Mouse (Mus musculus) neural tube, embryonic 14.5 days (tissue): ENCODE results near the gene Hfe. TPM values are rescaled to one million over a fixed set of nuclear protein-coding genes. Genes with fewer than 3 reads are reported as not detected.
A peak's percentile ranks its signal among the peaks of the same experiment; 100 is the strongest.
"Not testable (repeated sequence)": the region's sequence is repeated elsewhere in the genome, so short reads cannot be mapped to it uniquely, and the experiment has no call there.

Experiments
- ATAC-seq: fragments of 200-750 bp; cut with Nextera tagmentation; 2 replicates; pipeline ENCODE4 v1.8.0; 2017; ENCODE audit warnings: low read depth, mild to moderate bottlenecking, moderate TSS enrichment, moderate library complexity
- H3K27ac ChIP-seq: fragments of 300-500 bp; sonication (generic); 2 replicates; pipeline ENCODE4 v1.5.1; 2014; ENCODE audit warnings: low read depth, mild to moderate bottlenecking, control low read depth, low read length, moderate library complexity, mixed read lengths
- H3K27me3 ChIP-seq: fragments of 300-500 bp; sonication (generic); 2 replicates; pipeline ENCODE4 v1.6.1; 2014; ENCODE audit warnings: low read length; ENCODE audit not compliant: control insufficient read depth, insufficient read depth
- H3K36me3 ChIP-seq: fragments of 300-500 bp; sonication (generic); 2 replicates; pipeline ENCODE4 v1.6.1; 2014; ENCODE audit warnings: low read length, mixed read lengths; ENCODE audit not compliant: control insufficient read depth, insufficient read depth
- H3K4me1 ChIP-seq: fragments of 300-500 bp; sonication (generic); 2 replicates; pipeline ENCODE4 v1.6.1; 2014; ENCODE audit warnings: low read length; ENCODE audit not compliant: control insufficient read depth, insufficient read depth
- H3K4me2 ChIP-seq: fragments of 300-500 bp; sonication (generic); 2 replicates; pipeline ENCODE4 v1.6.1; 2014; ENCODE audit warnings: mild to moderate bottlenecking, low read depth, low read length, control low read depth
- H3K4me3 ChIP-seq: fragments of 300-500 bp; sonication (generic); 2 replicates; pipeline ENCODE4 v1.5.1; 2014; ENCODE audit warnings: low read depth, low read length, control low read depth, mixed read lengths
- H3K9ac ChIP-seq: fragments of 300-500 bp; sonication (generic); replicated peaks from 2 replicates; pipeline ENCODE4 v1.6.1; 2014; ENCODE audit warnings: low read depth, mild to moderate bottlenecking, control low read depth, low read length, mixed read lengths
- H3K9me3 ChIP-seq: fragments of 300-500 bp; sonication (generic); 2 replicates; pipeline ENCODE4 v1.6.1; 2016; ENCODE audit warnings: low read length; ENCODE audit not compliant: control insufficient read depth
- WGBS: fragments of 180-500 bp; shearing (Covaris S2); extraction: QIAGEN DNeasy Blood & Tissue Kit; methylation state at CpG from one replicate; pipeline ENCODE4 v1.1.7; 2014; 5-methylcytosine and 5-hydroxymethylcytosine counted together
- polyA plus RNA-seq: library from polyadenylated mRNA; unstranded; fragments of >200 nt; fragmentation: Nextera tagmentation; extraction: Ambion mirVana; gene quantifications from 2 replicates; pipeline ENCODE4 v1.2.1, GENCODE M21; 2014

Hfe gene
- polyA plus RNA-seq, 1 experiment from 2014 or later = 2.4 TPM

GRCm38 (mm10) chr13:23708041-23708440 is 2.6 kb downstream of the Hfe start:
- Histone ChIP-seq H3K36me3 (no peaks in the 10 kb centered on the region), H3K9ac (no peak overlapping the region), H3K9me3 (no peaks in the 10 kb centered on the region), H3K4me1 (no peaks in the 10 kb centered on the region), H3K27me3 (no peaks in the 10 kb centered on the region), H3K4me2 (no peak overlapping the region), H3K27ac (no peak overlapping the region), H3K4me3 (no peak overlapping the region)
- 88% methylated on average over 4 of the region's 4 CpGs for WGBS
- no peak for ATAC-seq

DNA sequence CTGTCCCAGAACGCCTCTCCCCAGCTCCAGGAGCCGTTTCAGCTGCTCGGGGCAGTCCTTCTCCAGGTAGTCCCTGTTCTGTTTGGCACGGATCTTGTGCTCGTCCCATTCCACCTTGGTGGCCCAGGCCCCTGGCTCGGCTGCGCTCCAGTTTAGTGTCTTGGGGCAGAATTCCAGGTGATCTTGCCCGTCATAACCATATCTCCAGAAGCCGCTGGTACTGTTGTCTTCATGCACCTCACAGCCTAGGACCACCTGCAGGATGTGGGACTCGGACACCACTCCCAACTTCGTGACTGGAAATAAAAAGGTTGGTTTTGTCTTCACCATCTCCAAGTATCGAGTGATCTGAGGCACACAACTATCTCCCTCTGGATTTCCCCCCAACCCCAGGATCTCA is 3.9 kb downstream of the Hfe start:
- Histone ChIP-seq H3K9ac (no peak overlapping the region), H3K4me3 (no peak overlapping the region), H3K4me1 (no peaks in the 10 kb centered on the region), H3K27me3 (no peaks in the 10 kb centered on the region), H3K27ac (no peak overlapping the region), H3K36me3 (no peaks in the 10 kb centered on the region), H3K4me2 (no peak overlapping the region), H3K9me3 (no peaks in the 10 kb centered on the region)
- ATAC-seq = no peak
- 92% methylated on average over 12 of the region's 12 CpGs for WGBS

DNA sequence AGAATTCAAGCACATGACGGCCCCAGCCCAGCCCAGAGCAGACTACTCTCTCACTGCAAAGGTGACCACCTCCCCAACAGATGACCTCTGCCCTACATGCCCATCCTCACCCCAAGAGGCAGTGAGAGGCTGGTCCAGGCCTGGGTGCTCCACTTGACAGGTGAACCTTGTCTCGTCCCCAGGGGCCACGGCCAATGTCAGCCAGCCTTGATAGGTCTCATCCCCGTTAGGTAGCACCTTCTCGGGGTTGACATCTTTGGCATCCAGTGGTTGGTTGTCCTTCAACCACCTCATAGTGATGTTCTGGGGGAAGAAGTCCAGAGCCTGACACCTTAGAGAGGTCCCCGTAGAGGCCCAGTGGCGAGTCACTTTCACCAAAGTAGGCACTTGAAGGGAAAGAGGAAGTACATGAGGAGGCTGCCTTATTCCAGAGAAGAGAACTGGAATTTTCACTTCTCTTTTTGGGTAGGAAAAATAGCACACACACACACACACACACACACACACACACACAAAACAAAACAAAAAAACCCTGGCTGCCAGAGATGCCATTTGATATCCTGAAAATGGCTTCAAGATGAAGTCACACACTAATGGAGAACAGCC is 4.8 kb downstream of the Hfe start:
- Histone ChIP-seq H3K36me3 (no peaks in the 10 kb centered on the region), H3K4me1 (no peaks in the 10 kb centered on the region), H3K27me3 (no peaks in the 10 kb centered on the region), H3K9me3 (no peaks in the 10 kb centered on the region), H3K9ac (no peak overlapping the region), H3K4me3 (no peak overlapping the region), H3K4me2 (no peak overlapping the region), H3K27ac (no peak overlapping the region)
- ATAC-seq = no peak
- 92% methylated on average over 7 of the region's 7 CpGs for WGBS

DNA sequence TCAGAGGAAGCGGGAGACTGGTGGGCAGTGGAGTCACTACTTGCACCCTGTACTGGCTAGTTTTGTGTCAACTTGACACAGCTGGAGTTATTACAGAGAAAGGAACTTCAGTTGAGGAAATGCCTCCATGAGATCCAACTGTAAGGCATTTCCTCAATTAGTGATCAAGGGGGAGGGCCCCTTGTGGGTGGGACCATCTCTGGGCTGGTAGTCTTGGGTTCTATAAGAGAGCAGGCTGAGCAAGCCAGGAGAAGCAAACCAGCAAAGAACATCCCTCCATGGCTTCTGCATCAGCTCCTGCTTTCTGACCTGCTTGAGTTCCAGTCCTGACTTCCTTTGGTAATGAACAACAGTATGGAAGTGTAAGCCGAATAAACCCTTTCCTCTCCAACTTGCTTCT is 7.9 kb downstream of the Hfe start:
- not testable (repeated sequence) for H3K4me1 ChIP-seq, H3K4me3 ChIP-seq, H3K36me3 ChIP-seq, H3K27ac ChIP-seq, H3K9me3 ChIP-seq, ATAC-seq, H3K27me3 ChIP-seq, H3K4me2 ChIP-seq, H3K9ac ChIP-seq
- WGBS = 96% methylated on average over 2 of the region's 2 CpGs

DNA sequence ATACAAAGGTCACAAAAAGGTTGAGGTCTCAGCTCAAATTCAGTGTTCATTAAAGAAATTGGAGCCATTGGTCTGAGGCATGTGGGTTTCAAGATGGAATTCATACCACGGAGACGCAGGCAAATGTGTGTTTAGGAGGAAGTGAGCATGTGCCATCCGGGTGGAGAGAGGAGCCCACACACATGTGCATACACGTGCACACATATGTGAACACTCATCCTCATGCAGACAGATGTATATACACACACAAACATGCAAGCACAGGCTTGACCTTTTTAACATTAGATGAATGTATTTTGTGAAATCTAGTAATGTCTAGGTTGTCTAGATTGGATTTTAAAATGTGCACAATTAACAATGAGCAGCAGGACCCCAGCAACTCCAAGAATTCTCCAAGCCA is 8.4 kb downstream of the Hfe start:
- no peak overlapping the region for H3K27ac ChIP-seq
- H3K4me2 ChIP-seq = no peak overlapping the region
- WGBS = 86% methylated on average over 4 of the region's 4 CpGs
- no peaks in the 10 kb centered on the region for H3K9me3 ChIP-seq
- H3K4me1 ChIP-seq = peaks cover 3% of the 10 kb centered on the region; the same call in 1 of the 2 replicates
- H3K27me3 ChIP-seq = no peaks in the 10 kb centered on the region
- ATAC-seq = no peak
- H3K36me3 ChIP-seq = no peaks in the 10 kb centered on the region
- no peak overlapping the region for H3K4me3 ChIP-seq
- H3K9ac ChIP-seq = no peak overlapping the region

DNA sequence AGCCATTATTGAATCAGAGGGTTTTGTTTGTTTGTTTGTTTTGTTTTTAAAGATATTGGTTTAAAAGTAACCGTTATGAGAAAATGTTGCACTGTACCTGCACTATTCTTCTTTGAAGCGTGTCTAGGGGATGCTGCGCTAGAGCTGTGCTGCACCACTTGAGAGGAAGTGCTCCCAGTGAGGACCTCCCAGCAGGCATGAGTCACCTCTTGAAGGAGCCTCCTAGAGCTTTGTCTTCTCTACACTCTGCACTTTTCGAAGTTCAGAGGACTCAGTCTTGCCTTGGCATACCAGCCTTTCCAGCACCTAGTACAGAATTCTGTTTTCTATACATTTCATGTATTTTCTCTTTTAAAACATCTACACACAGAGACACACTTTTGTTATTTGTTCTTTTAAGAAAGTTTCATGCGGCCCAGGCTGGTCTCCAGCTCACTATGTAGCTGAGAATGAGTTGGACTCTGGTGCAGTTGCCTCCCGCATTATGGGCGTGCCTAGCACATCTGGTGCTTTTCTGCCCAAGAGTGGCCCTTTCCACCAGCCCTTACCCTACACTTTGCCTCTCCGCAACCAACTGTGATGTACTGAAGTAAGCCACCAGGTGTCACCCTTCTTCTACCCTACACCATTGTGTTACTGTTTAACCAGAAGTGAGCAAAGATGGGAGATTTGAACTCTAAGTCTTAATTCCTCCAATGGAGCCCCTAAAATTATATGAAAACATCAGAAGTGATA is 9.7 kb downstream of the Hfe start:
- no peak overlapping the region for H3K9ac ChIP-seq
- ATAC-seq = peak; percentile 45; the same call in 1 of the 2 replicates
- no peak overlapping the region for H3K4me2 ChIP-seq
- H3K27me3 ChIP-seq = no peaks in the 10 kb centered on the region
- no peaks in the 10 kb centered on the region for H3K9me3 ChIP-seq
- no peak overlapping the region for H3K27ac ChIP-seq
- H3K4me3 ChIP-seq = no peak overlapping the region
- H3K36me3 ChIP-seq = no peaks in the 10 kb centered on the region
- WGBS = 31% methylated on average over 8 of the region's 8 CpGs
- peaks cover 3% of the 10 kb centered on the region; the same call in 1 of the 2 replicates for H3K4me1 ChIP-seq

DNA sequence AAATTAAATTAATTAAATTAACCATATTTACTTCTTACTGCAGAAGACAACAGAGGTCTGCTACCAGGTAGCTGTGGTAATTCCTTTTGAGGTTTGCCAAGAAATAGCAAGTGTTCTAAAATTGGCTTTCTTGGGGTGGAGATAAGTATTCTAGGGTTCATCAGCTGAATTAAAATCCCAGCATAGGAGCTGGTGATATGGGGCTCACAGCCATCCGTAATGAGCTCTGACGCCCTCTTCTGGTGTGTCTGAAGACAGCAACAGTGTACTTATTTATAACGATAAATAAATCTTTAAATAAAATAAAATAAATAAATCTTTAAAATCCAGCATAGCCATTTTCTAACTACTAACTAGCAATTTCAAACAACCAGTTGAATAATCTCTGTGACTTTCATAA is 10.9 kb downstream of the Hfe start:
- Histone ChIP-seq H3K36me3 (no peaks in the 10 kb centered on the region), H3K9ac (no peak overlapping the region), H3K27me3 (no peaks in the 10 kb centered on the region), H3K9me3 (no peaks in the 10 kb centered on the region), H3K27ac (no peak overlapping the region), H3K4me2 (no peak overlapping the region), H3K4me3 (no peak overlapping the region), H3K4me1 (peaks cover 3% of the 10 kb centered on the region; the same call in 1 of the 2 replicates)
- 71% methylated on average over 3 of the region's 3 CpGs for WGBS
- no peak for ATAC-seq

DNA sequence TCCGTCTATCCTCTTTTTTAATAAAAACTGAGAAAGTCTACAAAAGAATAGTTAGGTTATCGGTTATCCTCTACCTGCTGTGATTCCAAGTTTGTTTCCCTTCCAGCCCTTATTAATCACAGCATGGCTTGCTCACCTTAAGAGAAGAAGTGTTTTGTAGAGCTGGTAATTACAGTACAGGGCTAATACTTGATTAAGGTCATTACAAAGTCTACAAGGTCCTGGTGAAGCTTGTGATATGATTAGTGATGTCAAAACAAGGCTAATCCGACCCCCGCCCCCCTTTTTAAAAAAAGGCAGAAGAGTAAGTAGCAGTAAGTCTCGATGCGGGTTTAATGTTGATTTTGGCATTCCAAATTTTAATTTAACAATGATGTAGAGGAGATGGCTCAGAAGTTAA is 11.7 kb downstream of the Hfe start:
- WGBS = 81% methylated on average over 6 of the region's 6 CpGs
- H3K4me2 ChIP-seq = 0 out of 2 replicates have a peak overlapping the region, but pooled peaks have one; percentile 63
- no peak overlapping the region for H3K9ac ChIP-seq
- H3K4me3 ChIP-seq = peak overlapping the region; percentile 11; the same call in 1 of the 2 replicates
- H3K36me3 ChIP-seq = no peaks in the 10 kb centered on the region
- peaks cover 3% of the 10 kb centered on the region; the same call in 1 of the 2 replicates for H3K4me1 ChIP-seq
- H3K27me3 ChIP-seq = no peaks in the 10 kb centered on the region
- no peak for ATAC-seq
- H3K27ac ChIP-seq = peak overlapping the region; percentile 84; the same call in 1 of the 2 replicates
- H3K9me3 ChIP-seq = no peaks in the 10 kb centered on the region

DNA sequence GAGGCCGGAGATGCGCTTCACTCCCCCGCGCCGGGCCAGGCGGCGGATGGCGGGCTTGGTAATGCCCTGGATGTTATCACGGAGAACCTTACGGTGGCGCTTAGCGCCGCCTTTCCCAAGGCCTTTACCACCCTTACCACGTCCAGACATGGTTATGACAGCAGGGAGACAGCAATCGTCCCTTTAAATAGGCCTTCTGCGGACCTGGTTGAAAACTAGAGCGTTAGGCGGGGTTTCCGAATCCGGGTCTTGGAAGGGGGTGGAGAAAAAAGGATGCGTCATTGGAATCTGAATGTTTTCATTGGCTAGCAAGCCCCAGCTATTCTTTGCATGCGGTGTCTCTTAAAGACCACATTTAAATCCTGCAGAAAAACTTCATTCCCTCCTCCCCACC is 12.4 kb downstream of the Hfe start, which contains the start of gene Hist1h4c:
TSS of gene Hist1h4c (minus strand) at position 155 of the 394 bp plus-strand sequence.
- 0% methylated on average over 20 of the region's 22 CpGs for WGBS
- H3K36me3 ChIP-seq = no peaks in the 10 kb centered on the region
- peak within 1 kb of the TSS; percentile 63 for H3K4me2 ChIP-seq
- H3K4me3 ChIP-seq = peak within 1 kb of the TSS; percentile 44
- H3K4me1 ChIP-seq = peaks cover 3% of the 10 kb centered on the region; the same call in 1 of the 2 replicates
- ATAC-seq = peak; percentile 96
- peak within 1 kb of the TSS; percentile 84 for H3K27ac ChIP-seq
- peak within 1 kb of the TSS; percentile 33 for H3K9ac ChIP-seq
- H3K9me3 ChIP-seq = no peaks in the 10 kb centered on the region
- no peaks in the 10 kb centered on the region for H3K27me3 ChIP-seq
